Mouse (Mus musculus): ENCODE measurements at regions not wholly inside any gene's neighbourhood (a gene's known extent, or its start where the extent isn't known, plus 50 kb on each side); places are given as distances from the start of the nearest gene placed in this dataset.

- 0 out of 2 replicates have a peak, but pooled peaks cover 2% of the 10 kb centered on the region for H3K4me1 ChIP-seq (ENCODE audit: control insufficient read depth, insufficient read depth, low read length)
- no peak for TF ChIP-seq POLR2A (IDR thresholded peaks at IDR 0.05; ENCODE audit: extremely low read depth, insufficient read depth, low read length)
- no peak for TF ChIP-seq CTCF (IDR thresholded peaks at IDR 0.05; ENCODE audit: extremely low read depth, insufficient read depth, low read length)
- H3K4me3 ChIP-seq (ENCODE audit: insufficient read depth, low read length) = no peak overlapping the region
- H3K27ac ChIP-seq (ENCODE audit: insufficient read depth, low read length) = no peak overlapping the region
Observed at GRCm38 (mm10) chr15:67357867-67358266, 857.2 kb upstream of the Lrrc6 start.

GRCm38 (mm10) chr15:67355334-67355733 is 854.6 kb upstream of the Lrrc6 start:
- H3K4me1 ChIP-seq (ENCODE audit: control insufficient read depth, insufficient read depth, low read length) = 0 out of 2 replicates have a peak, but pooled peaks cover 2% of the 10 kb centered on the region
- TF ChIP-seq POLR2A (IDR thresholded peaks at IDR 0.05; ENCODE audit: extremely low read depth, insufficient read depth, low read length) = no peak
- TF ChIP-seq CTCF (IDR thresholded peaks at IDR 0.05; ENCODE audit: extremely low read depth, insufficient read depth, low read length) = no peak
- no peak overlapping the region for H3K27ac ChIP-seq (ENCODE audit: insufficient read depth, low read length)
- H3K4me3 ChIP-seq (ENCODE audit: insufficient read depth, low read length) = no peak overlapping the region

- H3K4me1 ChIP-seq (ENCODE audit: control insufficient read depth, insufficient read depth, low read length) = 0 out of 2 replicates have a peak, but pooled peaks cover 2% of the 10 kb centered on the region
- H3K27ac ChIP-seq (ENCODE audit: insufficient read depth, low read length) = no peak overlapping the region
- H3K4me3 ChIP-seq (ENCODE audit: insufficient read depth, low read length) = no peak overlapping the region
- no peak for TF ChIP-seq CTCF (IDR thresholded peaks at IDR 0.05; ENCODE audit: extremely low read depth, insufficient read depth, low read length)
- TF ChIP-seq POLR2A (IDR thresholded peaks at IDR 0.05; ENCODE audit: extremely low read depth, insufficient read depth, low read length) = no peak
Observed at GRCm38 (mm10) chr15:67354598-67355159, 854.0 kb upstream of the Lrrc6 start.

GRCm38 (mm10) chr15:67349501-67349900 is 848.8 kb upstream of the Lrrc6 start:
- H3K27ac ChIP-seq (ENCODE audit: insufficient read depth, low read length) = no peak overlapping the region
- TF ChIP-seq POLR2A (IDR thresholded peaks at IDR 0.05; ENCODE audit: extremely low read depth, insufficient read depth, low read length) (no peak), CTCF (IDR thresholded peaks at IDR 0.05; ENCODE audit: extremely low read depth, insufficient read depth, low read length) (no peak)
- H3K4me1 ChIP-seq (ENCODE audit: control insufficient read depth, insufficient read depth, low read length) = no peaks in the 10 kb centered on the region
- no peak overlapping the region for H3K4me3 ChIP-seq (ENCODE audit: insufficient read depth, low read length)

GRCm38 (mm10) chr15:67345179-67346148 is 844.8 kb upstream of the Lrrc6 start:
- TF ChIP-seq CTCF (IDR thresholded peaks at IDR 0.05; ENCODE audit: extremely low read depth, insufficient read depth, low read length) = no peak
- Histone ChIP-seq H3K4me3 (ENCODE audit: insufficient read depth, low read length) (no peak overlapping the region), H3K27ac (ENCODE audit: insufficient read depth, low read length) (no peak overlapping the region), H3K4me1 (ENCODE audit: control insufficient read depth, insufficient read depth, low read length) (no peaks in the 10 kb centered on the region)

GRCm38 (mm10) chr15:67342050-67342449 is 841.3 kb upstream of the Lrrc6 start:
- no peak overlapping the region for H3K4me3 ChIP-seq (ENCODE audit: insufficient read depth, low read length)
- no peaks in the 10 kb centered on the region for H3K4me1 ChIP-seq (ENCODE audit: control insufficient read depth, insufficient read depth, low read length)
- no peak overlapping the region for H3K27ac ChIP-seq (ENCODE audit: insufficient read depth, low read length)
- TF ChIP-seq CTCF (IDR thresholded peaks at IDR 0.05; ENCODE audit: extremely low read depth, insufficient read depth, low read length) (no peak), POLR2A (IDR thresholded peaks at IDR 0.05; ENCODE audit: extremely low read depth, insufficient read depth, low read length) (no peak)

GRCm38 (mm10) chr15:67337040-67337395 is 836.3 kb upstream of the Lrrc6 start:
- no peaks in the 10 kb centered on the region for H3K4me1 ChIP-seq (ENCODE audit: control insufficient read depth, insufficient read depth, low read length)
- no peak overlapping the region for H3K27ac ChIP-seq (ENCODE audit: insufficient read depth, low read length)
- H3K4me3 ChIP-seq (ENCODE audit: insufficient read depth, low read length) = no peak overlapping the region
- TF ChIP-seq POLR2A (IDR thresholded peaks at IDR 0.05; ENCODE audit: extremely low read depth, insufficient read depth, low read length) = no peak
- no peak for TF ChIP-seq CTCF (IDR thresholded peaks at IDR 0.05; ENCODE audit: extremely low read depth, insufficient read depth, low read length)

- Histone ChIP-seq H3K4me1 (ENCODE audit: control insufficient read depth, insufficient read depth, low read length) (no peaks in the 10 kb centered on the region), H3K4me3 (ENCODE audit: insufficient read depth, low read length) (no peak overlapping the region), H3K27ac (ENCODE audit: insufficient read depth, low read length) (no peak overlapping the region)
- TF ChIP-seq CTCF (IDR thresholded peaks at IDR 0.05; ENCODE audit: extremely low read depth, insufficient read depth, low read length) (no peak), POLR2A (IDR thresholded peaks at IDR 0.05; ENCODE audit: extremely low read depth, insufficient read depth, low read length) (no peak)
Observed at GRCm38 (mm10) chr15:67336294-67337039, 835.8 kb upstream of the Lrrc6 start.

- TF ChIP-seq CTCF (IDR thresholded peaks at IDR 0.05; ENCODE audit: extremely low read depth, insufficient read depth, low read length) (no peak), POLR2A (IDR thresholded peaks at IDR 0.05; ENCODE audit: extremely low read depth, insufficient read depth, low read length) (no peak)
Observed at GRCm38 (mm10) chr15:67332521-67332920, 831.8 kb upstream of the Lrrc6 start.

More at GRCm38 (mm10) chr15:67332521-67332920, 831.8 kb upstream of the Lrrc6 start:
- no peaks in the 10 kb centered on the region for H3K4me1 ChIP-seq (ENCODE audit: control insufficient read depth, insufficient read depth, low read length)
- H3K4me3 ChIP-seq (ENCODE audit: insufficient read depth, low read length) = no peak overlapping the region
- no peak overlapping the region for H3K27ac ChIP-seq (ENCODE audit: insufficient read depth, low read length)
